Mouse (Mus musculus): Measurements from ENCODE around the gene Zfp369. TPM values are rescaled to one million over a fixed set of nuclear protein-coding genes. Genes with fewer than 3 reads are reported as not detected.
"Not testable (repeated sequence)": the region's sequence is repeated elsewhere in the genome, so short reads cannot be mapped to it uniquely, and the experiment has no call there.

The Zfp369 gene
- polyA plus RNA-seq, 1 experiment from 2014 or later = 22.1 TPM

GRCm38 (mm10) chr13:65286771-65287170, 8.2 kb downstream of the Zfp369 start:
- H3K9me3 ChIP-seq = peaks cover 62% of the 10 kb centered on the region
- no peak overlapping the region for H3K27ac ChIP-seq
- no peak for ATAC-seq
- H3K4me3 ChIP-seq (replicated peaks) = no peak overlapping the region
- no peak overlapping the region for H3K9ac ChIP-seq (replicated peaks)
- no peaks in the 10 kb centered on the region for H3K27me3 ChIP-seq
- peaks cover 84% of the 10 kb centered on the region for H3K36me3 ChIP-seq
- H3K4me2 ChIP-seq (replicated peaks) = no peak overlapping the region
- WGBS = 90% methylated on average over 2 of the region's 2 CpGs
- no peaks in the 10 kb centered on the region for H3K4me1 ChIP-seq (replicated peaks)

- no peak for ATAC-seq
- H3K4me3 ChIP-seq (replicated peaks) = no peak overlapping the region
- no peaks in the 10 kb centered on the region for H3K27me3 ChIP-seq
- H3K4me2 ChIP-seq (replicated peaks) = no peak overlapping the region
- no peaks in the 10 kb centered on the region for H3K4me1 ChIP-seq (replicated peaks)
- H3K9me3 ChIP-seq = peaks cover 73% of the 10 kb centered on the region
- no peak overlapping the region for H3K27ac ChIP-seq
- H3K36me3 ChIP-seq = peaks cover 77% of the 10 kb centered on the region
- no peak overlapping the region for H3K9ac ChIP-seq (replicated peaks)
- 98% methylated on average over 4 of the region's 4 CpGs for WGBS
Observed at GRCm38 (mm10) chr13:65296354-65296753, 17.7 kb downstream of the Zfp369 start.

GRCm38 (mm10) chr13:65310849-65311248, 32.2 kb downstream of the Zfp369 start:
- H3K4me1 ChIP-seq (replicated peaks); H3K27me3 ChIP-seq; H3K27ac ChIP-seq; ATAC-seq; H3K9ac ChIP-seq (replicated peaks); H3K36me3 ChIP-seq: not testable (repeated sequence)
- H3K4me2 ChIP-seq (replicated peaks) = peak overlapping the region; percentile 25
- peak overlapping the region; percentile 15; the same call in 1 of the 2 replicates for H3K4me3 ChIP-seq (replicated peaks)
- peaks cover 39% of the 10 kb centered on the region for H3K9me3 ChIP-seq
- 37% methylated on average over 12 of the region's 12 CpGs for WGBS

GRCm38 (mm10) chr13:65311311-65311755, 32.7 kb downstream of the Zfp369 start:
- no peaks in the 10 kb centered on the region for H3K4me1 ChIP-seq (replicated peaks)
- no peak overlapping the region for H3K9ac ChIP-seq (replicated peaks)
- H3K27ac ChIP-seq = no peak overlapping the region
- WGBS = 38% methylated on average over 27 of the region's 27 CpGs
- H3K36me3 ChIP-seq = no peaks in the 10 kb centered on the region
- H3K4me3 ChIP-seq (replicated peaks) = peak overlapping the region; percentile 15; the same call in 1 of the 2 replicates
- ATAC-seq = peak; percentile 83
- H3K27me3 ChIP-seq = no peaks in the 10 kb centered on the region
- H3K4me2 ChIP-seq (replicated peaks) = peak overlapping the region; percentile 25
- H3K9me3 ChIP-seq = peaks cover 37% of the 10 kb centered on the region

GRCm38 (mm10) chr13:65311826-65312225, 33.2 kb downstream of the Zfp369 start:
- no peaks in the 10 kb centered on the region for H3K27me3 ChIP-seq
- H3K9me3 ChIP-seq = peaks cover 32% of the 10 kb centered on the region
- no peak overlapping the region for H3K4me2 ChIP-seq (replicated peaks)
- 95% methylated on average over 9 of the region's 9 CpGs for WGBS
- H3K4me3 ChIP-seq (replicated peaks) = no peak overlapping the region
- H3K27ac ChIP-seq = no peak overlapping the region
- no peak for ATAC-seq
- no peaks in the 10 kb centered on the region for H3K36me3 ChIP-seq
- H3K4me1 ChIP-seq (replicated peaks) = no peaks in the 10 kb centered on the region
- no peak overlapping the region for H3K9ac ChIP-seq (replicated peaks)

GRCm38 (mm10) chr13:65348501-65348900, 69.9 kb downstream of the Zfp369 start:
- not testable (repeated sequence) for H3K27ac ChIP-seq; H3K9ac ChIP-seq (replicated peaks); H3K4me3 ChIP-seq (replicated peaks); H3K4me2 ChIP-seq (replicated peaks); ATAC-seq; H3K27me3 ChIP-seq; H3K36me3 ChIP-seq; H3K4me1 ChIP-seq (replicated peaks)
- H3K9me3 ChIP-seq = peaks cover 12% of the 10 kb centered on the region
- WGBS = 67% methylated on average over 5 of the region's 5 CpGs

GRCm38 (mm10) chr13:65351768-65352167, 73.2 kb downstream of the Zfp369 start:
- not testable (repeated sequence) for H3K4me3 ChIP-seq (replicated peaks)
- peak overlapping the region; percentile 31 for H3K4me2 ChIP-seq (replicated peaks)

More at GRCm38 (mm10) chr13:65351768-65352167, 73.2 kb downstream of the Zfp369 start:
- not testable (repeated sequence) for H3K9ac ChIP-seq (replicated peaks); ATAC-seq; H3K36me3 ChIP-seq; H3K4me1 ChIP-seq (replicated peaks); H3K27ac ChIP-seq; H3K9me3 ChIP-seq; H3K27me3 ChIP-seq
- 6% methylated on average over 31 of the region's 33 CpGs for WGBS

Other genes starting within 250 kb of the Zfp369 start
- gene Spata31d1c, start 245.8 kb upstream of the Zfp369 start, polyA plus RNA-seq (2015; fragmentation: Nextera tagmentation; extraction: Ambion mirVana) = not detected in 2 replicates
- gene Prss47, start 226.1 kb upstream of the Zfp369 start, polyA plus RNA-seq (2015; fragmentation: Nextera tagmentation; extraction: Ambion mirVana) = not detected in 2 replicates
- 27.4 and 31.3 TPM in 2 replicates for gene Mfsd14b, start 165.8 kb upstream of the Zfp369 start, polyA plus RNA-seq (2015; fragmentation: Nextera tagmentation; extraction: Ambion mirVana)
- gene Olfr465-ps1, start 140.7 kb upstream of the Zfp369 start, polyA plus RNA-seq (2015; fragmentation: Nextera tagmentation; extraction: Ambion mirVana) = not detected in 2 replicates
- gene Olfr466, start 128.6 kb upstream of the Zfp369 start, polyA plus RNA-seq (2015; fragmentation: Nextera tagmentation; extraction: Ambion mirVana) = not detected in 2 replicates
- not detected in 2 replicates for gene Nlrp4f, start 72.8 kb upstream of the Zfp369 start, polyA plus RNA-seq (2015; fragmentation: Nextera tagmentation; extraction: Ambion mirVana)
- gene Gm10775, start 19.3 kb upstream of the Zfp369 start, polyA plus RNA-seq (2015; fragmentation: Nextera tagmentation; extraction: Ambion mirVana) = not detected in 2 replicates
- not detected in 2 replicates for gene Gm10139, start 233.9 kb downstream of the Zfp369 start, polyA plus RNA-seq (2015; fragmentation: Nextera tagmentation; extraction: Ambion mirVana)

Measured in midbrain, embryonic 13.5 days (tissue).